Mouse (Mus musculus): ENCODE measurements around the gene Thap12. TPM values are rescaled to one million over a fixed set of nuclear protein-coding genes. Genes with fewer than 3 reads are reported as not detected.

The Thap12 gene
- polyA plus RNA-seq, 1 experiment from 2014 or later, result 72.0 TPM

GRCm38 (mm10) chr7:98678441-98678840 lies 24.5 kb upstream of the Thap12 start:
- Histone ChIP-seq H3K27me3 (replicated peaks) (no peaks in the 10 kb centered on the region), H3K4me1 (no peaks in the 10 kb centered on the region), H3K4me3 (no peak overlapping the region), H3K4me2 (replicated peaks) (no peak overlapping the region), H3K9me3 (no peaks in the 10 kb centered on the region), H3K36me3 (no peaks in the 10 kb centered on the region), H3K27ac (no peak overlapping the region), H3K9ac (no peak overlapping the region)
- 75% methylated on average over 7 of the region's 7 CpGs for WGBS
- ATAC-seq (ENCODE audit: low FRiP score, low read depth), result no peak

GRCm38 (mm10) chr7:98680691-98681090 lies 22.2 kb upstream of the Thap12 start:
- no peaks in the 10 kb centered on the region for H3K27me3 ChIP-seq (replicated peaks)
- WGBS, result 74% methylated on average over 2 of the region's 2 CpGs

GRCm38 (mm10) chr7:98682821-98683220 lies 20.1 kb upstream of the Thap12 start:
- H3K36me3 ChIP-seq, result no peaks in the 10 kb centered on the region
- no peaks in the 10 kb centered on the region for H3K27me3 ChIP-seq (replicated peaks)
- no peaks in the 10 kb centered on the region for H3K4me1 ChIP-seq
- no peaks in the 10 kb centered on the region for H3K9me3 ChIP-seq
- no peak overlapping the region for H3K9ac ChIP-seq
- H3K4me3 ChIP-seq, result no peak overlapping the region
- no peak for ATAC-seq (ENCODE audit: low FRiP score, low read depth)
- no peak overlapping the region for H3K27ac ChIP-seq
- no peak overlapping the region for H3K4me2 ChIP-seq (replicated peaks)
- 91% methylated on average over 10 of the region's 10 CpGs for WGBS

More at GRCm38 (mm10) chr7:98680691-98681090, 22.2 kb upstream of the Thap12 start:
- Histone ChIP-seq H3K27ac (no peak overlapping the region), H3K4me3 (no peak overlapping the region), H3K36me3 (no peaks in the 10 kb centered on the region), H3K9me3 (no peaks in the 10 kb centered on the region), H3K4me1 (no peaks in the 10 kb centered on the region), H3K9ac (no peak overlapping the region), H3K4me2 (replicated peaks) (no peak overlapping the region)
- ATAC-seq (ENCODE audit: low FRiP score, low read depth), result no peak

GRCm38 (mm10) chr7:98685895-98686294 lies 17.0 kb upstream of the Thap12 start:
- H3K4me3 ChIP-seq, result no peak overlapping the region
- H3K4me1 ChIP-seq, result no peaks in the 10 kb centered on the region
- H3K9me3 ChIP-seq, result no peaks in the 10 kb centered on the region
- 56% methylated on average over 13 of the region's 13 CpGs for WGBS
- H3K27me3 ChIP-seq (replicated peaks), result no peaks in the 10 kb centered on the region
- H3K9ac ChIP-seq, result no peak overlapping the region
- H3K36me3 ChIP-seq, result no peaks in the 10 kb centered on the region
- no peak for ATAC-seq (ENCODE audit: low FRiP score, low read depth)
- 0 out of 2 replicates have a peak overlapping the region, but pooled peaks have one; percentile 12 for H3K4me2 ChIP-seq (replicated peaks)
- no peak overlapping the region for H3K27ac ChIP-seq

- Histone ChIP-seq H3K9ac (no peak overlapping the region), H3K9me3 (no peaks in the 10 kb centered on the region), H3K27me3 (replicated peaks) (no peaks in the 10 kb centered on the region), H3K36me3 (no peaks in the 10 kb centered on the region), H3K4me2 (replicated peaks) (no peak overlapping the region), H3K4me1 (peaks cover 3% of the 10 kb centered on the region; the same call in 1 of the 2 replicates), H3K4me3 (no peak overlapping the region), H3K27ac (no peak overlapping the region)
- WGBS, result 85% methylated on average over 1 of the region's 1 CpGs
- no peak for ATAC-seq (ENCODE audit: low FRiP score, low read depth)
Measured at GRCm38 (mm10) chr7:98690126-98690525, 12.8 kb upstream of the Thap12 start.

- ATAC-seq (ENCODE audit: low FRiP score, low read depth), result no peak
- WGBS, result 33% methylated on average over 3 of the region's 3 CpGs
Measured at GRCm38 (mm10) chr7:98690831-98691230, 12.1 kb upstream of the Thap12 start.

GRCm38 (mm10) chr7:98692761-98693546 lies 9.9 kb upstream of the Thap12 start:
- H3K4me3 ChIP-seq, result no peak overlapping the region
- H3K9ac ChIP-seq, result no peak overlapping the region
- no peaks in the 10 kb centered on the region for H3K9me3 ChIP-seq
- no peaks in the 10 kb centered on the region for H3K36me3 ChIP-seq
- H3K4me2 ChIP-seq (replicated peaks), result peak overlapping the region; percentile 32; the same call in 1 of the 2 replicates
- 45% methylated on average over 24 of the region's 24 CpGs for WGBS
- peaks cover 3% of the 10 kb centered on the region; the same call in 1 of the 2 replicates for H3K4me1 ChIP-seq
- H3K27ac ChIP-seq, result no peak overlapping the region
- H3K27me3 ChIP-seq (replicated peaks), result no peaks in the 10 kb centered on the region
- no peak for ATAC-seq (ENCODE audit: low FRiP score, low read depth)

More at GRCm38 (mm10) chr7:98690831-98691230, 12.1 kb upstream of the Thap12 start:
- no peaks in the 10 kb centered on the region for H3K9me3 ChIP-seq
- H3K36me3 ChIP-seq, result no peaks in the 10 kb centered on the region
- peaks cover 3% of the 10 kb centered on the region; the same call in 1 of the 2 replicates for H3K4me1 ChIP-seq
- no peak overlapping the region for H3K4me3 ChIP-seq
- no peak overlapping the region for H3K9ac ChIP-seq
- H3K27me3 ChIP-seq (replicated peaks), result no peaks in the 10 kb centered on the region
- no peak overlapping the region for H3K27ac ChIP-seq
- no peak overlapping the region for H3K4me2 ChIP-seq (replicated peaks)

GRCm38 (mm10) chr7:98694046-98694445 lies 8.9 kb upstream of the Thap12 start:
- Histone ChIP-seq H3K4me2 (replicated peaks) (no peak overlapping the region), H3K36me3 (no peaks in the 10 kb centered on the region), H3K27ac (no peak overlapping the region), H3K9ac (no peak overlapping the region), H3K4me1 (peaks cover 3% of the 10 kb centered on the region; the same call in 1 of the 2 replicates), H3K27me3 (replicated peaks) (no peaks in the 10 kb centered on the region), H3K9me3 (no peaks in the 10 kb centered on the region), H3K4me3 (no peak overlapping the region)
- WGBS, result 82% methylated on average over 5 of the region's 5 CpGs
- no peak for ATAC-seq (ENCODE audit: low FRiP score, low read depth)

GRCm38 (mm10) chr7:98697496-98697895 lies 5.4 kb upstream of the Thap12 start:
- peaks cover 10% of the 10 kb centered on the region for H3K4me1 ChIP-seq
- no peak overlapping the region for H3K4me2 ChIP-seq (replicated peaks)
- no peak overlapping the region for H3K27ac ChIP-seq
- no peaks in the 10 kb centered on the region for H3K36me3 ChIP-seq
- H3K27me3 ChIP-seq (replicated peaks), result no peaks in the 10 kb centered on the region
- 13% methylated on average over 2 of the region's 2 CpGs for WGBS
- H3K9ac ChIP-seq, result no peak overlapping the region
- H3K4me3 ChIP-seq, result no peak overlapping the region
- no peak for ATAC-seq (ENCODE audit: low FRiP score, low read depth)
- H3K9me3 ChIP-seq, result no peaks in the 10 kb centered on the region

- peaks cover 8% of the 10 kb centered on the region for H3K4me1 ChIP-seq
- WGBS, result 58% methylated on average over 5 of the region's 5 CpGs
- H3K9ac ChIP-seq, result no peak overlapping the region
- H3K27ac ChIP-seq, result no peak overlapping the region
- H3K4me2 ChIP-seq (replicated peaks), result no peak overlapping the region
- no peaks in the 10 kb centered on the region for H3K9me3 ChIP-seq
- H3K36me3 ChIP-seq, result no peaks in the 10 kb centered on the region
- no peak overlapping the region for H3K4me3 ChIP-seq
- ATAC-seq (ENCODE audit: low FRiP score, low read depth), result no peak
- no peaks in the 10 kb centered on the region for H3K27me3 ChIP-seq (replicated peaks)
Measured at GRCm38 (mm10) chr7:98698041-98698440, 4.9 kb upstream of the Thap12 start.

- WGBS, result 94% methylated on average over 4 of the region's 4 CpGs
Measured at GRCm38 (mm10) chr7:98698590-98698989, 4.3 kb upstream of the Thap12 start.

GRCm38 (mm10) chr7:98701771-98702170 lies 1.1 kb upstream of the Thap12 start:
- Histone ChIP-seq H3K27ac (no peak overlapping the region), H3K4me1 (peaks cover 21% of the 10 kb centered on the region), H3K9me3 (no peaks in the 10 kb centered on the region), H3K27me3 (replicated peaks) (no peaks in the 10 kb centered on the region), H3K36me3 (no peaks in the 10 kb centered on the region), H3K4me2 (replicated peaks) (peak overlapping the region; percentile 69), H3K9ac (peak overlapping the region; percentile 87; the same call in 1 of the 2 replicates), H3K4me3 (peak overlapping the region; percentile 92)
- ATAC-seq (ENCODE audit: low FRiP score, low read depth), result no peak
- WGBS, result 59% methylated on average over 7 of the region's 7 CpGs

More at GRCm38 (mm10) chr7:98698590-98698989, 4.3 kb upstream of the Thap12 start:
- no peak overlapping the region for H3K4me3 ChIP-seq
- H3K27me3 ChIP-seq (replicated peaks), result no peaks in the 10 kb centered on the region
- H3K4me2 ChIP-seq (replicated peaks), result no peak overlapping the region
- H3K9me3 ChIP-seq, result no peaks in the 10 kb centered on the region
- peaks cover 7% of the 10 kb centered on the region; the same call in 1 of the 2 replicates for H3K4me1 ChIP-seq
- H3K9ac ChIP-seq, result no peak overlapping the region
- H3K27ac ChIP-seq, result no peak overlapping the region
- no peaks in the 10 kb centered on the region for H3K36me3 ChIP-seq
- no peak for ATAC-seq (ENCODE audit: low FRiP score, low read depth)
